Mouse (Mus musculus) frontal cortex, postnatal 36 days (tissue): Measurements from ENCODE around the gene Echs1.
"Not testable (repeated sequence)": the region's sequence is repeated elsewhere in the genome, so short reads cannot be mapped to it uniquely, and the experiment has no call there.

Experiments
- DNase-seq, 2 experiments: peaks; one replicate each; pipeline ENCODE4 v3.0.0; 2022; ENCODE audit warnings: low spot score in 2 of 2

Gene Echs1

DNA sequence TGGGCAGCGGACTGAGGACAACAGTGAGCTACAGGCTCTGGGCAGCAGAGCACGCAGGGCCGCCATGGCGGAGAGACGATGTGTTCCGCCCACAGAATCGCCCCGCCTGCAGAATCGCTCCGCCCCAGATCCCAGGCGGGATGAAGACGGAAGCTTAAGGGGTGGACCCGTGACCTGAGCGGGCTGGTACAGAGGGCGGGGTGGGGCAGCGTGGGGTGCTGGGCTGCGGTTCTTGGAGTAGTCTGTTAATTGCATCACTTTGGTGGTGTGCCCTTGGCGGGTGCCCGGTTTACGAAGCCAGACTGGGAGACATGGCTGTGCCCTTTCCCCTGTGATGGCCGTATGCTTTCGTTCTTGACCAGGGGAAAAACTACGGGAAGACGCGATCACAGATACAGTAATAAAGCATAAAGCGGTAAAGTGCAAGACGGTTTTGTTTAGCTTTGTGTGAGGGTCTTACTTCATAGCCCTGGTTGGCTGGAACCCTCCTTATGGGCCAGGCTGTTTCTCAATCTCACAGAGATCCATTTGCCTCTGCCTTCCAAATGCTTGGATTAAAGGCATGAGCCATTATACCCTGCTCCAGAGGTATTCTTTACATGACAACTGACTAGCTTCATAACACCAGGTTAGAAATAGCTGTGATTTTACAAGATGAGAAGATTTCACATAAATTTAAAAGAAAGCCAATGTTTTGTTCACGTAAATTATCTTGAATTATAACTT lies at the start of gene Echs1:
Gene Echs1 (minus strand): TSS at position 148 of the 726 bp plus-strand sequence.
- peak; percentile 82 to 87 for DNase-seq

DNA sequence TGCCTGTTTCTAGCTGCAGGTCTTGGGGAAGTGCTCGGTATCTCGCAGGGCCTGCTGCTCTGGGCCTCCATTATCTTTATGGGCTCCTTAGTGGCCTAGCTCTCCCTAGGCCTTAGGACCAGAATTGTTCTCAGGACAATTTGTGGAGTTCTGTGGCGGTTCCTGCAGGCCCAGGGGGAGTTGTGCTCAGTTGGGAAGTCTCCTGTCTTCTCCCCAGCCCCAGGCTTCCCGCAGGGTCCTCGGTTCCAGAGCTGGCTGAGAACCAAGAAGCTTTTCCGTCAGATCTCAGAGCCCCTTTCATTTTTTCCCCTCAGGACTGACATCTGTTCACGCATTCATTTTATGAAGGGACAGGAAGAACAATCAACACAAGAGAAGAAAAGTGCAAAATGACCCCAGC lies 48.4 kb upstream of the Echs1 start, which contains the start of gene Olfr522:
Gene Olfr522 (minus strand): TSS at position 101 of the 400 bp plus-strand sequence.
- no peak for DNase-seq

DNA sequence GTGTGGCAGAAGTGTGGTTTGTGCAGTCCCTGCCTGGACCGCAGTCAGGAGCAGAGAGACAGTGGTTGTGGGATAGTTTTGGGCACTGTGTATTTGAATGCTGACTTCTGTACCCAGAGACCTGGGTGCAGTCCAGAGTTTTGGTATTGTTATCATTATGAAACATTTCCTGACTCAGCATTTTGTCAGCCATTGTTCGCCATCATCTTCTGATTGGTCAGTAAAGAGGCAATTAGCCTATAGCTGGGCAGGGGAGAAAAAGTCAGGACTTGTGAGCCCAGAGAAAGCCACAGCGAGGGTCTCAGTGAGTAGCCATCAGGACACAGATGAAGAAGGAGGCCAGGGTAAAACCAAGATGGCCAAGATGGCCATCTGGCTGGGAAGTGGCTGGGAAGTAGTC lies 44.1 kb upstream of the Echs1 start:
- DNase-seq: no peak

DNA sequence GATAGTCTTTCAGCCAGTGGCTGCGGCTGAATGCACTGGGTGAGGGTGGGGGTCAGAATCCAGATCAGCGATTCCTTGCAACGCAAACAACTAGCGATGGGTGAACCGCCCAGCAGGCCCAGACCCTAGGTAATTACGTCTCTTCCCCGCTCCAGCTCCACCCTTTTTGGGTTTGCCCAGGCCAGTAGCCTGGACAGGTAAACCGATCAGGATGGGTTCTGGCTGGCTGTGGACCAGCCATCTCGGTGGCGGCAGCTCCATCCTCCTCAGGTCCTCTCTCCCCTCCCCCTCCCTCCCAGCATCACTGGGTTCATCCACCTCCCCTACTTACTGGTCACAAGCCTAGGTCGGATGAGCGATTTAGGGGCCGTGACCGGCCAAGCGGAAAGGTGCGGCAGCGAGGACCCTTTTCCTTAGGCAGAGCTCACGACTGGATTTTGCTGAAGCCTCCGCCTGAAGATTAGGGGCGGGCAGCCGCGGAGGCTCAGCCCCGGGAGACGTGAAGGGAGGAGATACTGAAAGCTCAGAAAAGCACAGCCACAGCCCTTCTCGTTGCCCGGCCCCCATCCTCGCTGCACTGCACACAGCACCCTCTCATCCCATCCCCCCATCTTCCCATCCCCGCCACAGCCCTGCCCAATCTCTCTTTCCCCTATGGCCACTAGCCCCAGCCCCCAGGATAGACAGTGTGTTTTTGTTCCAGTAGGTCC lies 38.1 kb upstream of the Echs1 start, which contains the start of gene Sprn:
Gene Sprn (minus strand): TSS at position 660 of the 710 bp plus-strand sequence.
- peak; percentile 72 to 80 for DNase-seq

DNA sequence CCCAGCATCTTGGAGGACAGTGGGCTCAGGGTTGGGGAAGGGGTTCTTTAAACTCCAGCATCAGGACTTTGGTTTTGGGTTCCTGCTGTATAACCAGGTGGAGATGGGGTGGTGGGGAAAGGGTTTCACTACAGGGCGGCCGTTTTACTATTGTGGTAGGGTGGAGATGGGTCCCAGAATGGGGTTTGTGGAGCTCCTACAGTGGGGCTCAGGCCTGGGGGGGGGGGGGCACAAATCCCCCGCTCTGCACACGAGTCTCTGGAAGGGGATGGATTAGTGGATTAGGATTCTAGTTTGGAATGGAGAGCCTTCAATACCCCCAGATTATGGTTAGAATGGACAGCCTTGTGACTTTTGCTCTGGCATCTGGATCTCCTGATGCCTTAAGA lies 37.5 kb upstream of the Echs1 start:
- DNase-seq: no peak

DNA sequence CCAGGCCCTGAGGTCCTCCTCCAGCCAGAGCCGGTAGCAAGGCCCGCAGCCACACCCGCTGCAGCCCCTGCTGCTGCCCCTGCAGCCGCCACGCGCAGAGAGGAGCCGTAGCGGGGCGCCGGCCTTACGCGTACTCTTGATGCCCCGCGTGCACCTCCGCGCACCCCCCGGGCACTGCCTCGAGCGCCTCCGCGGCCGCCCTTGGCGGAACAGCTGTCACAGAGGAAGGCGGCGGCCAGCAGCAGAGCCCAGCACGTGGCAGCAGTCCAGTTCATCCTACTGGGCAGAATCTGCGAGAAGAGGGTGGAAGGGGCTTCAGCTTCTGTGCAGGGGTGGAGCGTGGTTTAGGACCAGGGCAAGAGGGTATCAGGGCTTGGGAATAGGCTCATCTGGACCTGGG lies 37.1 kb upstream of the Echs1 start:
- DNase-seq: peak; percentile 63 to 67

DNA sequence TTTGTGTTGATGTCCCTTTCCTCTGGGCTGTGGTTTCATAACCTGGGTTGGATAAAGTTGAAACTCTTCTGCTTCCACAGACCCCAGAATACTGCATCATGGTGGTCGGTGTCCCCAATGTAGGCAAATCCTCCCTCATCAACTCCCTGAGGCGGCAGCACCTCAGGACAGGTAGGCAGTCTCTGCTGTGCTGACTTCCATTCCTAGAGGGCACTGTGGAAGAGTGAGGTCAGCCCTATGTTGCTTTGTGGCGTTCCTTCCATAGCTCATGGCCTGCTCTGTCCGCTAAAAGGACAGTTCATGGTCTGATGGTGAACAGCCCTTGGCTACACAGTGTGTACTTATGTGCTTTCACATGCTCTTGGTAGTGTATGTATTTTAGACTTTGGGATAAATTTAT lies 28.3 kb upstream of the Echs1 start:
- no peak for DNase-seq

DNA sequence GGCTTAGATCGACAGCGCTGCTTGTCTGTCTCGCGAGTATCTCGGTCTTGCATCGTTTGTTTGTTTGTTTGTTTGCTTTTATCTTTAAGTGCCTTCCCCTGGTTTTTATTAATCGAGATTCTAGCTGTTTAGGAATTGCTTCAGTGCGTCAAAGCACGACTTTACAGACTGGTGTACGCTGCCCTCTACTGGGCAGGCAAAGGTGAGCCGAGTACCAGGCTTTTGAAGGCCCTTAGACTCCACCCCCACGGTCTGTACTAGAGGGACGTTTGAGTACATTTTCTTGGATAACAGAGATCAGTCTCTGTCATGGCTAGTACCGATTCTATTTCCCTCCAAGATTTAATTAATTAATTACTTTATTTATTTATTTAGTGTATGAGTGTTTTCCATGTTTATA lies 25.1 kb upstream of the Echs1 start:
- peak in 1 of 2 experiments; percentile 67 for DNase-seq

DNA sequence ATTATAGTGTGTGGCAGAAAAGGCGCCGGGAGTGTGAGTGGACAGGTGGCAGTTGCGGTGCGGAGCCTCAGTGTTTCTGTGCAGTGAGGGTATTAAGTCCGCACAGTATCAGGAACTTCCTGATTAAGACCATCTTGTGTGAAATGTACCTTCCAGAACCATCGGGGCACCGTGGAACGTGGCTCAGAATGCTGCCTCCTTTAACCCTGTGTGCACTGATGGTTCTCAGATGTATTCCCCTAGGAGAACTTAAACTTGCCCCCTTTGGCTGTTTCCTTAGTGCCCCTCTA lies 21.7 kb upstream of the Echs1 start:
- no peak for DNase-seq

DNA sequence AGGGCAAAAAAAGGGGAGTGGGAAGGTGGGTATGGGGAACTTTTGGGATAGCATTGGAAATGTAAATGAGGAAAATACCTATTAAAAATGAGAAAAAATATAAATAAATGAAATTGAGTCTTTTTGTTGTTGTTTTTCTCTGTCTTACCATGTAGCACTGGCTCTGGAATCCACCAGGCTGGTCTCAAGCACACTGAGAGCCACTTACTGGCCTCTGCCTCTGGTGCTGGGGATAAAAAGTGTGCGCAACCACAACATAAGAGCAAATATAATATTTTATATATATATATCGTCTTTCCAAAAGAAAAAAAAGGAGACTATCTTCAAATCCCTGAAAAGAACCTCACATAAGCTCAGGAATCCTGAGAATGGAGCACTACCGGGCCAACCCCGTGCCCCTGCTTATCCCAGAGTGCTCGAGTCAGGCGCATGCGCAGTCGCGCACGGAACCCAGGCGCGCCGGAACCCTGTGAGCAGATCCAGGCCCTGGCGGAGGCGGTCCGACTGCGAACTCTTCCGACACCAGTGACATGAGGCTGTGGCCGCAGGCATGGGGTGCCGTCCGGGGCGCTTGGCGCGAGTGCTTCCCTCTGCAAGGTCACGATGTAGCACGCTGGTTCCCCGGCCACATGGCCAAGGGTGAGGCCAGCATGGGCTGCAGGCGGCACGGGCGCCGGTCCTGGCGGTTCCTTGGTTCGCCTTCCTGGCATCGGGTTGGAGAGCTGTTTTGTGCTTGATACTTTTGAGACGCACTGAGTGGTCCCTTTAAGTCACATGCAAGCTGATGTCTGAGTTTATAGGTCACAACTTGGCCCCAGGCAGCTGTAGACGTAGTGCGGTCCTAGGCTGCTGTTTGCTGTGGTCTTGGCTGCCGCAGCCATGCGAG lies 21.1 kb upstream of the Echs1 start, which contains the start of gene Mtg1:
Gene Mtg1 (plus strand): TSS at position 430 of the 886 bp plus-strand sequence.
- DNase-seq: peak; percentile 98 to 99

DNA sequence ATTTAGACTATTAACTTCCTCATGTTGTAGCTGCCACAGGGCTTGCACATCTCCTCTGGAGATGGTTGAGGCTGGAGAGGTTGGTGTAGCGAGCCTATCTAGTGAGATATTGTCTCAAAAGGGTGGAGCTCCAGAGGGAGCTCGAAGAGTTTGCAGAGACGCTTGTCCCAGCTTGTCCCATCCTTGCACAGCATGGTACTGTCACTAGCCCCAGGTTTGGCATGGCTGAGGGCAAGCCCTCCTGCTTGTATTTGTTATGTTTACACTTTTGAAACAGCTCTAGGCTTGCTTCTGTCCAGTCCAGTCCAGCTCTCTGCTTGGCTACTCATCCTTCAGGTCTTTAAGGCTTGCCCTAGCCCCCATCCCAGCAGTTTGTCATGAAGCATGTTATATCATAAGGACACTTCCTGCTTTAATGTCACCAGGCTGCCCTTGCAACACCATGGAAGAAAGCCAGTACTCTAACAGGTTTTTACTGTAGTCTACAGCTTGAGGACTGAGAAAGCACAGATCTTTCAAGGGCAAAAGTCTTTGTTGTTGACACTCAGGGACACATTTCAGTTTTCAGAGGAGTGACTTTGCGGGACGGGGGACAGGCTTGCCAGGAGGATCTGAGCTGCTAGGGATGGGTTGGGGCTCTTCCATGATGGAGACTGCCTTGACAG lies 19.0 kb upstream of the Echs1 start:
- no peak for DNase-seq

DNA sequence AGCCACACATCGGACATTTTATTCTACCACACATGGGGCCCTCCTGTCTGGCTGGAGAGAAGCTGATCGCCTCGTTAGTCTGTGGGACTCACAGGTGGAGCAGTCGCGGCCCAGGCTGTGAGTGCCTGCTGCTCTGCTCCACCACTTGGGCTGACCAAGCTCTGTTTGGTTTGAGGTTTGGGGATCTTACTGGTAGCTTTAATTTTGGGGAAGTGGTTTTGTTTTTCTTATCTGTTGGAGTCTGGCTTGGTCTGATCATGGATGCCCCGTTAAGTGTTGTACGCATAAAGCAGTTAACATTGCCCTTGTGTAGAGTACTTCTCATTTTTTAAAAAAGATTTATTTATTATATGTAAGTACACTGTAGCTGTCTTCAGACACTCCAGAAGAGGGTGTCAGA lies 17.8 kb upstream of the Echs1 start:
- DNase-seq: not testable (repeated sequence)

DNA sequence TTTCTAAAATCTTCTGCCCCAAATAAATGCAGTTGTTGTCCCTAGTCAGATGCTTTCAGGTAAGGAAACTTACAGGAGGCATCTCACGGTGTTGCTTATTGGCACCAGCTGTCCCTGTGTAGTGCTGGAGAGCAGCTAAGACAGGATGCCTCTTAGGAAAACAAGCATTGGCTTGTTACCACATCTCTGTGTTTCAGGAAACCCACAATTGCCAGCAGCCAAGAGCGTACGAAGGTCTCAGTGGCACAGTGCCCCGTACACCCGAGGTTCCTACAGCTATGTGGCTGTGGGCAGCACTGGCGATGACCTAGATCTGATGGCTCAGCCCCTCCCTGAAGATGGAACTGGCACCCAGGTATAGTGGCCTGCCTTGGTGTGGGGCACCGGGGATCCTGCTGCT lies 15.9 kb upstream of the Echs1 start:
- not testable (repeated sequence) for DNase-seq

DNA sequence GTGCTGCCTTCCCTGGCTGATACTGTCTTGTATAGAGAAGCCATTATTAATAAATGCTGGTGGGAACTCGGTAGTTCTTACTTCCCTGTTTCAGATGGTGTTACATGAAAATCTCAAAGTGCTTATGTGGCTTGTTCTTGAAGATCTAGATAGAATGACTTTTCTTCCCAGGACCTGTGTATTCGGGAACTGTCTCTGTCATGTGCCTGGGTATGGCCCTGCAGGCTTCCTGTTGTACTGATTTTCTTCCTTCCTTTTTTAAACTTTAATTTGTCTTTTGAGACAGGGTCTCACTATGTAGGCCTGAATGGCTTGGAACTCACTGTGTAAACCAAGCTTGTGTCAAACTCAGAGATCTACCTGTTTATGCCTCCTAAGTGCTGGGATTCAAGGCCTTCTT lies 11.6 kb upstream of the Echs1 start:
- no peak for DNase-seq

DNA sequence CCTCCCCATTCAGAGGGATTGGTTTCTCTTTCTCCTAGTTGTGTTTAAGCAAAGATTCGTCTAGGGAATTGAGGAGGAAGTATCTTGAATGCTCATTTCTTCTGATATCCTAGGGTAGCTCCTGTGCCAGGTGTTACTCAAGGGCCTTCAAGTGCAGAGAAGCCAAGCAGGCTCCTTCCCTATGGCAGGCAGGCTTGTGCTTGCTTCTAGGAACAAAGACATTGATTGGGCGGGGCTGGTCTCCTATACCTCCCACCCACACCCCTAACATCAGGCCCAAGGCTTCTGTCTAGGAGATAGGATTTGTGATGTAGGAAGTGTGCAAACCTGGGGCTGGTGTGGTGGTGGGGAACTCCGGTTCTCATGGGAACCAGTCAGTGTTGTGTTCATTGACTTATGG lies 10.7 kb upstream of the Echs1 start:
- DNase-seq: no peak

DNA sequence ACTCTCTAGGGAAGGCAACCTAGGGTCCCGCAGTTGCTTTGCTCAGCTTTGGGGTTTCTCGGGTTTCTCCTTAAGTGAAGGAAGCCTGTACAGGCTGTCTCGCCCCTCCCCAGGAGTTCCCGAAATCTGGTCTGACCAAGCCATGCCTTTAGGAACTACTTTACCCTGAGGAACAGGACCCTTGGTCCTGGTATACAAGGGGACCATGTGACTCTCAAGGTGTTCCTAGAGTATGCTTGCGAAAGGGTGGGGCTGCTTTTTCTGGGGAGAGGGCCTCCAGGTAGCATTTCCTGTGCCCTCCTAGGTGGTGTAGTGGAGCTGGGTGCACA lies 9.7 kb upstream of the Echs1 start:
- no peak for DNase-seq

DNA sequence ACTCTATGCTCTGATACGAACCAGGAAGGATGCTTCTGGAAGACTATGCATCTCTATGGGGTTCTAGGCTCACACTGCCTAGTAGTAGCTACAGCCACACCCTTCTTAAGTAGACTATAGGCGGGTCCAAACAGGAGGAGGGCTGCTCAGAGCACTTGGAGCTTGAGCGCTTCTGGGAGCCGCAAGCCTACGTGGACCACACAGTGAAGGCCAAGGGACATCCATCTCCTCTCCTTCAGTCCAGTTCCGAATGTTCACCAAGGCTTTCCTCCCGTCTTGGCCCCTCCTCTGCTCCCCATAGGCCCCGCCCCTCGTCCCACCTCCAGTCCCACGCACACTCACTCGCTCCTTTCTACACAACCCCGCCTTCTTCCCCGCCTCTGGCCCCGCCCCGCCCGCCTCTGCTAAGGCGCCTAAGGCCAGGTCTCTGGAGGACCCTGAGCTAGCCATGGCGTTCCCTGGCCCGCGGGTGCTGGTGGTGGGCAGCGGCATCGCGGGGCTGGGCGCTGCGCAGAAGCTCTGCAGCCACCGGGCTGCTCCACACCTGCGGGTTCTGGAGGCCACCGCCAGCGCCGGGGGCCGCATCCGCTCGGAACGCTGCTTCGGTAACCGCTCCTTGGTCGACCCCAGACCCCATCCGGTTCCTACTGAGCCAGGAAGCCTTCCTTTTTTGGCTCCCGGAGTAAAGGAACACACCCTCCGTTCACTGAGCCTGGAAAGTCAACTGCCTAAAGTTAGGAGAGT lies 9.2 kb upstream of the Echs1 start:
- peak; percentile 84 to 85 for DNase-seq

DNA sequence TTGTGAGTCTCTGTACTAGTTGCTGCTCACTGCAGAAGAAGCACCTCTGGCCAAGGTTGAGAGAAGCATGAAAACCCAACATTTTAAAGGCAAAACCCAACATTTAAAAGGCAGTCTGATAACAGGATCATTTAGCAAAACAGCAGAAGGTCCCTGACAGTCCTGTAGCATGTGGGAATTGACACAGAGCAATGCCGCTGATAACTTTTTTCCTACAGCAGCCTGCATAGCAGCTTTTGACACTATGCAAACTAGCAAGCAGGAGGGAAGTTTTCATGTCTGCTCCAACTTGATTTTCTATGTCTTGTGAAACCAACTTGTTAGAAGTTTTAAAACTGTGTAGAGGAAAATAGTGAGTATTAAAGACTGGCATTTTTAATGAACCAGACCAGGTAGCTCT lies 8.1 kb upstream of the Echs1 start:
- DNase-seq: no peak

DNA sequence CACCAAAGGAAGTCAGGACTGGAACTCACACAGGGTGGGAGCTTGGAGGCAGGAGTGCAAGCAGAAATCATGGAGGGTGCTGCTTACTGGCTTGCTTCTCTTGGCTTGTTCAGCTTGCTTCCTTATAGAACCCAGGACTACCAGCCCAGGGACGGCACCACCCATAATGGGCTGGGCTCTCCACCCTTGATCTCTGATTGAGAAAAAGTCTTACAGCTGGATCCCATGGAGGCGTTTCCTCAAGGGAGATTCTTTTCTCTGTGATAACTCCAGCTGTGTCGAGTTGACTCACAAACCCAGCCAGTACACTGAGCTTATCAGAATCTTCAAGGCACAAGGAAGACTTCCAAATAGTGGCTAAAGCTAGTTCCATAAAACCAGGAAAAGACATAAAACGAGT lies 6.5 kb upstream of the Echs1 start:
- DNase-seq: no peak

DNA sequence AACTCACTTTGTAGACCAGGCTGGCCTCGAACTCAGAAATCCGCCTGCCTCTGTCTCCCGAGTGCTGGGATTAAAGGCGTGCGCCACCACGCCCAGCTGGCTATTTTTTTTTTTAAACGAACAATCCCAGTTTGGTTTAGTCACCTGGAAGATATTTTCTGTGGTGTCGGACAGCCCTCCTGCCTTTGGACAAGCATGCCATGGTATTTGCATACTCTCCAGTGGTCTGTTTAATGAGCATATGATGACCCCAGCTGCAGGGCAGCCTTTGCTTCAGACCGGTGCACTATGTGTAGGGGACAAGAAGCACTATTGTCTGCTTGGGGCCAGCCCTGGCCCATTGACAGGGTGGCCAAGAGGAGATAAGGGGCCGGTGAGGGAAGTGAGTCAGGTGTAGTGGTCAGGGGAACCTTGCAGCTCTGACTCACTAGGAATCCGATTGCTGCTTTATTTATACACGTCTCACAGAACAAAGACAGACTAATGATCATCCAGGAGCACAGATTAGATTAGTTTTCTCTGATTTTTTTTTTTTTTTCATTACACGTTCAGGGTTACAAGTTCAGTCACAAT lies 5.1 kb upstream of the Echs1 start:
- DNase-seq: no peak

DNA sequence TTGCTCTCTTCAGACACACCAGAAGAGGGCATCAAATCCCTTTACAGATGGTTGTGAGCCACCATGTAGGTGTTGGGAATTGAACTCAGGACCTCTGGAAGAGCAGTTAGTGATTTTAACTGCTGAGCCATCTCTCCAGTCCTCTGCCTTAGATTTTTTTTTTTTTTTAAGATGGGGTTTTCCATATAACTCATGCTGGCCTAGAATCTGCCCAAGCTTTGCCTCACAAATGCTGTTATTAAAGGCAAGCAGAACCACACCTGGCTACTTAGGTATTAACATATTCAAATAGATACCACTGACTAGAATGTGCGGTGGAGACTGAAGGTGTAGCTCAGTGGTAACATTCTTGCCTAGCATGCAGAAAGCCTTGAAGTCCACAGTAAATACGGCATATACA lies 4.2 kb upstream of the Echs1 start:
- DNase-seq: no peak
